Mouse (Mus musculus): ENCODE measurements around the gene Lrrc36. TPM values are rescaled to one million over a fixed set of nuclear protein-coding genes. Genes with fewer than 3 reads are reported as not detected.

Gene Lrrc36
- polyA plus RNA-seq (2015; fragmentation: Illumina TruSeq; extraction: RNeasy Lipid Tissue Mini Kit (QIAGEN cat#74804); ENCODE audit: insufficient read depth, low read depth, low replicate concordance) = 1.6 TPM

DNA sequence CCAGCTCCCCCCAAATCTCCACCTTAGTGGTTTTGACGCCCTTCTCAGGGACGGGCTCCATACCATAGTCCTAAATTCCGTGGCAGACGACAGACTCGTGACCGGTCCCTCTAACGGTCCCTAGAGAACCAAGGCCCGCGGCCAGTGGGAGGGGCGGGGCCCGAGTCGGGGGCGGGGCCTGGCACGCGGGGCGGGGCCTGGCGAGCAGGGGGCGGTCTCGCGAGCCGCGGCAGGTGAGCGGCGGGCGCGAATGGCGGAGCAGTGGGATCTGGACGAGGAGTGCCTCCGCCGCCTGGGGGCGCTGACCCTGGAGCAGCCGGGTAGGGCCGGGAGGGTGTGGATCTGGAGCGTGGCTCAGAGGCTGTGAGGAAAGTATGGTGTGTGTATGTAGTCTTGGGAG, at the start of gene Lrrc36, which contains the start of gene Kctd19:
Gene Lrrc36, plus strand, starts transcription at position 181 of the 400 bp plus-strand sequence.
Gene Kctd19, minus strand, starts transcription at position 112 of the 400 bp plus-strand sequence.

DNA sequence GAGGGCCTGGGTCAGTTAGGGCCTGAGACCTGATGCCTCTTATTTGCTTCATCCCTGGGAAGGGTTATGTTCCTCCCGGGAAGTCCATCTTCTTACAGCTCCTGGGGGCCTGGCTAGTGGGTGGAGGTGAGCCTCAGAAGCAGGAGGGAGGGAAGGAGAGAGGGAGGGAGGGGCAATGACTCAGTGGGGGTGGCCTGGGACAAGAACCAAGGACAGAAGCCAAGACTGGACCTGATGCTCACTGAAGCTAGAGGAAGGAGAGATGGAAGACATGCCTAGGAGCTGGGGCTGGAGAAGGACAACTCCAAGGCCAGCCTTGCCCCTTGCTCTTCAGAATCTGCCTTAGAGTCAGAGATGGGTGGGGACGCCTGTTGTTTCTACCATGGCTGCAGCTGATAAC, 40.3 kb upstream of the Lrrc36 start, which contains the start of gene Plekhg4:
Gene Plekhg4, plus strand, starts transcription at position 243 of the 400 bp plus-strand sequence.

DNA sequence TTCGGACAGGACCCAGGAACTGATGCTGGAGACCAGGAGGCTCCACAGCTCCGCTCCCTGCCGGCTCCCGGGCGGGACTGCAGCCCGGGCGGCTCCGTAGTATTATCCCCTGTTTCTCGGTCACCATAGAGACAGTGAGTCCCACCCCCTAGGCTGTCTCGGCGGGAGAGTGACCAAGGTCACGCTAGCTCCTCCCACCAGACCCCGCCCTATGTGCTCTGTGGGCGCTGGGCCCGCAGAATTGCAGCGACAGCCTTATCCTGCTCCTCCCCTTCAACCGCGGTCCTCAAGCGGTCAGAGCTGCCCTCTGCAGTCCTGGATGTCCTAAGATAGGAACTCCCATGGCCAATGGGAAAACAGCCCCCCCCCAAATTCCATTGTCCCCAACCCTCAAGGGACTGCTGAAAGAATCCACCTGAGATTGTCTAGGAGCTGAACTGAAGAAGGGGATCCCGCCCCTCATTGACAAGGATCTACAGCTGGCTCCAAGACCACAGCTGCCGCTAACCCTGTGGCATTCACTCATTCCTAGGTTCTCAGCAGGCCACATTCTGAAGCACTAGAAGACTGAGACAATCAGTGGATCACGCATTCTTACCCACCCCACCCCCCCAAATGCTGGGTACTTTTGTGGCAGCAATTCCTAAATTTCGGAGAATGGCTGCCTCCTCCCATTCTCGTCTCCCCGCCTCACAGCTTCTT, 58.1 kb downstream of the Lrrc36 start, which contains the start of gene Tppp3:
Gene Tppp3, minus strand, starts transcription at position 213 of the 702 bp plus-strand sequence.

DNA sequence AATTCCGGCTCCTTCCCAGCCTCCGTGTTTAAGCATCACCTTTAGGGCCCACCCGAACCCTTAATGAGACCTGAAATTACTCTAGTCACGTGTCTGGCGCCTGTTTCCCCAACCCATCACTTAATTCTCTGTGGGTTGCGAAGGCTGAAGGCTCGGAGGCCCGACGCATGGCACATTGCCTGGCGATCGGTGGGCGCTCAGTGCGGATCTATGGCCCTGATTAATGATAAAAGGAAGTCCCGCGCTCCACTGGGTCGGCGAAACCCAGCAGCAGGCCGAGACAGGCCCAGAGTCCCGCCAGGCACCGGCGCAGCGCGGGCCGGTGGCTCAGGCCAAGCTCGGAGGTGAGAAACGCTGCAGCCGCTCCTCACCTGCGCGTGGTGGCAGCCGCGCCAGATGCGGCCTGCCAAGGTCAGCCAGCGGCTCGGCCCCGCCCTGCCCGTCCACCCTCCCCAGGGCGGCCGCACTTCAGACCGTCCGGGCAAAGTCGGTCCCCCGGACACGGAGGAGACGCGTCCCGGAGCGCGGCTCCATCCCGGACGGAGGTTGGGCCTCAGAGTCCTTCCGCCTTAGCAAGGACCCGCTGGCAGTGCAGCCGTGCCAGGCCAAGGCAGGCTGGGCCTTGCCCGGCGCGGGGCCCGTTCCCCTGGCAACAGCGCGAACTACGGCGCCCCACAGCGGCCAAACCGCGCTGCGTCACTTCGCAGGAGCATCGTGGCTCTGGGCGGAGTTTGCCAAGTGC, 83.2 kb downstream of the Lrrc36 start, which contains the start of gene Zdhhc1:
Gene Zdhhc1, minus strand, starts transcription at position 464 of the 742 bp plus-strand sequence.

Other genes starting within 250 kb of the Lrrc36 start
- gene Cbfb, start 242.9 kb upstream of the Lrrc36 start, polyA plus RNA-seq (2015; fragmentation: Illumina TruSeq; extraction: RNeasy Lipid Tissue Mini Kit (QIAGEN cat#74804); ENCODE audit: insufficient read depth, low read depth, low replicate concordance) = 4.9 TPM
- 9.7 TPM for gene D230025D16Rik, start 188.4 kb upstream of the Lrrc36 start, polyA plus RNA-seq (2015; fragmentation: Illumina TruSeq; extraction: RNeasy Lipid Tissue Mini Kit (QIAGEN cat#74804); ENCODE audit: insufficient read depth, low read depth, low replicate concordance)
- gene B3gnt9, start 158.4 kb upstream of the Lrrc36 start, polyA plus RNA-seq (2015; fragmentation: Illumina TruSeq; extraction: RNeasy Lipid Tissue Mini Kit (QIAGEN cat#74804); ENCODE audit: insufficient read depth, low read depth, low replicate concordance) = 3.1 TPM
- 5.1 TPM for gene Tradd, start 149.0 kb upstream of the Lrrc36 start, polyA plus RNA-seq (2015; fragmentation: Illumina TruSeq; extraction: RNeasy Lipid Tissue Mini Kit (QIAGEN cat#74804); ENCODE audit: insufficient read depth, low read depth, low replicate concordance)
- gene Fbxl8, start 148.9 kb upstream of the Lrrc36 start, polyA plus RNA-seq (2015; fragmentation: Illumina TruSeq; extraction: RNeasy Lipid Tissue Mini Kit (QIAGEN cat#74804); ENCODE audit: insufficient read depth, low read depth, low replicate concordance) = 1.3 TPM
- gene Hsf4, start 143.8 kb upstream of the Lrrc36 start, polyA plus RNA-seq (2015; fragmentation: Illumina TruSeq; extraction: RNeasy Lipid Tissue Mini Kit (QIAGEN cat#74804); ENCODE audit: insufficient read depth, low read depth, low replicate concordance) = 2.9 TPM
- 0.33 TPM for gene Nol3, start 137.4 kb upstream of the Lrrc36 start, polyA plus RNA-seq (2015; fragmentation: Illumina TruSeq; extraction: RNeasy Lipid Tissue Mini Kit (QIAGEN cat#74804); ENCODE audit: insufficient read depth, low read depth, low replicate concordance)
- 0.63 TPM for gene 4931428F04Rik, start 123.7 kb upstream of the Lrrc36 start, polyA plus RNA-seq (2015; fragmentation: Illumina TruSeq; extraction: RNeasy Lipid Tissue Mini Kit (QIAGEN cat#74804); ENCODE audit: insufficient read depth, low read depth, low replicate concordance)
- 5.2 TPM for gene Exoc3l, start 117.5 kb upstream of the Lrrc36 start, polyA plus RNA-seq (2015; fragmentation: Illumina TruSeq; extraction: RNeasy Lipid Tissue Mini Kit (QIAGEN cat#74804); ENCODE audit: insufficient read depth, low read depth, low replicate concordance)
- gene E2f4, start 115.9 kb upstream of the Lrrc36 start, polyA plus RNA-seq (2015; fragmentation: Illumina TruSeq; extraction: RNeasy Lipid Tissue Mini Kit (QIAGEN cat#74804); ENCODE audit: insufficient read depth, low read depth, low replicate concordance) = 15.0 TPM
- 15.3 TPM for gene Elmo3, start 108.0 kb upstream of the Lrrc36 start, polyA plus RNA-seq (2015; fragmentation: Illumina TruSeq; extraction: RNeasy Lipid Tissue Mini Kit (QIAGEN cat#74804); ENCODE audit: insufficient read depth, low read depth, low replicate concordance)
- gene Lrrc29, start 87.3 kb upstream of the Lrrc36 start, polyA plus RNA-seq (2015; fragmentation: Illumina TruSeq; extraction: RNeasy Lipid Tissue Mini Kit (QIAGEN cat#74804); ENCODE audit: insufficient read depth, low read depth, low replicate concordance) = 2.0 TPM
- gene Tmem208, start 87.2 kb upstream of the Lrrc36 start, polyA plus RNA-seq (2015; fragmentation: Illumina TruSeq; extraction: RNeasy Lipid Tissue Mini Kit (QIAGEN cat#74804); ENCODE audit: insufficient read depth, low read depth, low replicate concordance) = 35.7 TPM
- gene Fhod1, start 65.6 kb upstream of the Lrrc36 start, polyA plus RNA-seq (2015; fragmentation: Illumina TruSeq; extraction: RNeasy Lipid Tissue Mini Kit (QIAGEN cat#74804); ENCODE audit: insufficient read depth, low read depth, low replicate concordance) = 7.3 TPM
- gene Slc9a5, start 64.7 kb upstream of the Lrrc36 start, polyA plus RNA-seq (2015; fragmentation: Illumina TruSeq; extraction: RNeasy Lipid Tissue Mini Kit (QIAGEN cat#74804); ENCODE audit: insufficient read depth, low read depth, low replicate concordance) = 0.61 TPM
- not detected for gene Plekhg4, start 40.3 kb upstream of the Lrrc36 start, polyA plus RNA-seq (2015; fragmentation: Illumina TruSeq; extraction: RNeasy Lipid Tissue Mini Kit (QIAGEN cat#74804); ENCODE audit: insufficient read depth, low read depth, low replicate concordance)
- gene Kctd19, start 69 bp upstream of the Lrrc36 start, polyA plus RNA-seq (2015; fragmentation: Illumina TruSeq; extraction: RNeasy Lipid Tissue Mini Kit (QIAGEN cat#74804); ENCODE audit: insufficient read depth, low read depth, low replicate concordance) = not detected
- gene Tppp3, start 58.0 kb downstream of the Lrrc36 start, polyA plus RNA-seq (2015; fragmentation: Illumina TruSeq; extraction: RNeasy Lipid Tissue Mini Kit (QIAGEN cat#74804); ENCODE audit: insufficient read depth, low read depth, low replicate concordance) = 31.3 TPM
- gene Zdhhc1, start 83.3 kb downstream of the Lrrc36 start, polyA plus RNA-seq (2015; fragmentation: Illumina TruSeq; extraction: RNeasy Lipid Tissue Mini Kit (QIAGEN cat#74804); ENCODE audit: insufficient read depth, low read depth, low replicate concordance) = 13.1 TPM
- gene Hsd11b2, start 105.2 kb downstream of the Lrrc36 start, polyA plus RNA-seq (2015; fragmentation: Illumina TruSeq; extraction: RNeasy Lipid Tissue Mini Kit (QIAGEN cat#74804); ENCODE audit: insufficient read depth, low read depth, low replicate concordance) = not detected
- gene Atp6v0d1, start 152.5 kb downstream of the Lrrc36 start, polyA plus RNA-seq (2015; fragmentation: Illumina TruSeq; extraction: RNeasy Lipid Tissue Mini Kit (QIAGEN cat#74804); ENCODE audit: insufficient read depth, low read depth, low replicate concordance) = 29.8 TPM
- gene Ripor1, start 191.7 kb downstream of the Lrrc36 start, polyA plus RNA-seq (2015; fragmentation: Illumina TruSeq; extraction: RNeasy Lipid Tissue Mini Kit (QIAGEN cat#74804); ENCODE audit: insufficient read depth, low read depth, low replicate concordance) = 13.9 TPM
- gene Ctcf, start 223.0 kb downstream of the Lrrc36 start, polyA plus RNA-seq (2015; fragmentation: Illumina TruSeq; extraction: RNeasy Lipid Tissue Mini Kit (QIAGEN cat#74804); ENCODE audit: insufficient read depth, low read depth, low replicate concordance) = 10.2 TPM
- gene Agrp, start 223.8 kb downstream of the Lrrc36 start, polyA plus RNA-seq (2015; fragmentation: Illumina TruSeq; extraction: RNeasy Lipid Tissue Mini Kit (QIAGEN cat#74804); ENCODE audit: insufficient read depth, low read depth, low replicate concordance) = not detected

Measured in pancreas, adult 10 weeks (tissue).